Mouse (Mus musculus) MEL (cell line): ENCODE results near the gene 1110017D15Rik. TPM values are rescaled to one million over a fixed set of nuclear protein-coding genes. Genes with fewer than 3 reads are reported as not detected.

Experiments
- DNase-seq: peaks from one replicate; pipeline ENCODE4 v3.0.0; 2011; ENCODE audit warnings: low read depth, low spot score
- H3K27ac ChIP-seq: 2 replicates; pipeline ENCODE4 v1.5.1; 2012; ENCODE audit warnings: low read depth, mild to moderate bottlenecking, control low read depth, low read length, moderate library complexity; ENCODE audit not compliant: control insufficient read depth
- H3K27me3 ChIP-seq, 2 experiments: fragments of 150-350 bp in 1 of 2; sonication (generic) in 1 of 2; 2 replicates each; pipeline ENCODE4 v1.6.1; 2012; ENCODE audit warnings: low read length in 2 of 2, mild to moderate bottlenecking in 2 of 2, improper control_type of control experiment in 1 of 2, moderate library complexity in 1 of 2; ENCODE audit not compliant: insufficient read depth in 2 of 2, control insufficient read depth in 1 of 2
- H3K36me3 ChIP-seq, 2 experiments: 2 replicates each; pipeline ENCODE4 v1.6.1; 2012 to 2014; ENCODE audit warnings: low read length in 2 of 2, improper control_type of control experiment in 1 of 2, inconsistent platforms in 1 of 2, mild to moderate bottlenecking in 1 of 2; ENCODE audit not compliant: insufficient read depth in 2 of 2, control insufficient read depth in 1 of 2
- H3K4me1 ChIP-seq, 2 experiments: fragments of 150-350 bp in 1 of 2; sonication (generic) in 1 of 2; 2 replicates each; pipeline ENCODE4 v1.6.1; 2012; ENCODE audit warnings: low read length in 2 of 2, improper control_type of control experiment in 1 of 2, mild to moderate bottlenecking in 1 of 2; ENCODE audit not compliant: insufficient read depth in 2 of 2, control insufficient read depth in 1 of 2
- H3K4me3 ChIP-seq, 2 experiments: fragments of 150-350 bp in 1 of 2; sonication (generic) in 1 of 2; 2 replicates each; pipeline ENCODE4 v1.5.1; 2012; ENCODE audit warnings: low read depth in 2 of 2, low read length in 2 of 2, mild to moderate bottlenecking in 2 of 2, moderate library complexity in 2 of 2, control low read depth in 1 of 2, improper control_type of control experiment in 1 of 2; ENCODE audit not compliant: control insufficient read depth in 1 of 2, insufficient read depth in 1 of 2
- H3K79me2 ChIP-seq: 2 replicates; pipeline ENCODE4 v1.6.1; 2012; ENCODE audit warnings: mild to moderate bottlenecking, low read length, moderate library complexity; ENCODE audit not compliant: control insufficient read depth, poor library complexity, insufficient read depth
- H3K9ac ChIP-seq: 2 replicates; pipeline ENCODE4 v1.6.1; 2012; ENCODE audit warnings: low read depth, mild to moderate bottlenecking, control low read depth, low read length, moderate library complexity; ENCODE audit not compliant: control insufficient read depth, poor library complexity, severe bottlenecking
- H3K9me3 ChIP-seq: fragments of 150-350 bp; sonication (generic); replicated peaks from 2 replicates; pipeline ENCODE4 v1.6.1; 2012; ENCODE audit warnings: mild to moderate bottlenecking, low read length, improper control_type of control experiment, moderate library complexity; ENCODE audit not compliant: insufficient read depth
- CTCF ChIP-seq, 3 experiments: IDR thresholded peaks in 2 of 3; conservative IDR thresholded peaks in 1 of 3; 2 replicates each; pipeline ENCODE4 v1.5.1; 2011 to 2012; ENCODE audit warnings: low read length in 3 of 3, low read depth in 2 of 3, mild to moderate bottlenecking in 2 of 3, improper control_type of control experiment in 1 of 3, inconsistent platforms in 1 of 3, mixed read lengths in 1 of 3, moderate library complexity in 1 of 3; ENCODE audit not compliant: control insufficient read depth in 1 of 3, insufficient read depth in 1 of 3, poor library complexity in 1 of 3, severe bottlenecking in 1 of 3
- E2F4 ChIP-seq: IDR thresholded peaks from 2 replicates; pipeline ENCODE4 v1.6.1; 2011; ENCODE audit warnings: low read depth, low read length, improper control_type of control experiment, borderline replicate concordance
- ELF1 ChIP-seq: IDR thresholded peaks from 2 replicates; pipeline ENCODE4 v1.6.1; 2014; ENCODE audit warnings: low read depth, mild to moderate bottlenecking, inconsistent platforms, low read length, improper control_type of control experiment, moderate library complexity
- GATA1 ChIP-seq: IDR thresholded peaks from 2 replicates; pipeline ENCODE4 v1.6.1; 2011; ENCODE audit warnings: low read depth, low read length, improper control_type of control experiment
- KAT2A ChIP-seq: conservative IDR thresholded peaks from 2 replicates; pipeline ENCODE4 v1.6.1; 2012; ENCODE audit warnings: low read depth, low read length, improper control_type of control experiment, inconsistent platforms
- MAFK ChIP-seq: IDR thresholded peaks from 2 replicates; pipeline ENCODE4 v1.6.1; 2011; ENCODE audit warnings: low read depth, mild to moderate bottlenecking, low read length, improper control_type of control experiment, borderline replicate concordance
- MAZ ChIP-seq: IDR thresholded peaks from 2 replicates; pipeline ENCODE4 v1.6.1; 2012; ENCODE audit warnings: low read depth, mild to moderate bottlenecking, inconsistent platforms, low read length, improper control_type of control experiment
- MYB ChIP-seq: IDR thresholded peaks from 2 replicates; pipeline ENCODE4 v1.6.1; 2011; ENCODE audit warnings: mild to moderate bottlenecking, low read depth, low read length, improper control_type of control experiment
- NELFE ChIP-seq: IDR thresholded peaks from 2 replicates; pipeline ENCODE4 v1.6.1; 2011; ENCODE audit warnings: low read depth, low read length, improper control_type of control experiment
- POLR2AphosphoS5 ChIP-seq: IDR thresholded peaks from 2 replicates; pipeline ENCODE4 v1.6.1; 2012; ENCODE audit warnings: low read depth, borderline replicate concordance, mild to moderate bottlenecking, inconsistent platforms, low read length, moderate library complexity, mixed read lengths
- TAL1 ChIP-seq: IDR thresholded peaks from 2 replicates; pipeline ENCODE4 v1.6.1; 2012; ENCODE audit warnings: mild to moderate bottlenecking, inconsistent platforms, low read length, moderate library complexity, mixed read lengths
- TBP ChIP-seq: IDR thresholded peaks from 2 replicates; pipeline ENCODE4 v1.8.0; 2011; ENCODE audit warnings: low read depth, low read length, improper control_type of control experiment
- USF1 ChIP-seq: IDR thresholded peaks from 2 replicates; pipeline ENCODE4 v1.6.1; 2014; ENCODE audit warnings: low read depth, mild to moderate bottlenecking, inconsistent platforms, low read length, improper control_type of control experiment, moderate library complexity
- ZMIZ1 ChIP-seq: IDR thresholded peaks from 2 replicates; pipeline ENCODE4 v1.6.1; 2012; ENCODE audit warnings: low read depth, mild to moderate bottlenecking, inconsistent platforms, low read length, improper control_type of control experiment, moderate library complexity
- ZNF384 ChIP-seq: IDR thresholded peaks from 2 replicates; pipeline ENCODE4 v1.6.1; 2012; ENCODE audit warnings: low read depth, mild to moderate bottlenecking, inconsistent platforms, low read length, improper control_type of control experiment
- polyA plus RNA-seq, 2 experiments: library from polyadenylated mRNA; stranded (reverse) in 1 of 2; unstranded in 1 of 2; fragments of >175 nt in 1 of 2; fragments of >200 nt in 1 of 2; gene quantifications; 2 replicates each; pipeline versions ENCODE4 v1.2.1 to v1.2.4; 2012; ENCODE audit warnings: low replicate concordance in 2 of 2, low read depth in 1 of 2; ENCODE audit not compliant: insufficient read length in 2 of 2, insufficient read depth in 1 of 2, missing spikeins in 1 of 2
- total RNA-seq: library from RNA; depleted of rRNA; stranded (reverse); fragments of 300-350 nt; gene quantifications from 2 replicates; pipeline ENCODE4 v1.2.3, GENCODE M21; 2012

The 1110017D15Rik gene
- total and polyA plus RNA-seq, 3 experiments, result 0.21 TPM; not detected in 2

DNA sequence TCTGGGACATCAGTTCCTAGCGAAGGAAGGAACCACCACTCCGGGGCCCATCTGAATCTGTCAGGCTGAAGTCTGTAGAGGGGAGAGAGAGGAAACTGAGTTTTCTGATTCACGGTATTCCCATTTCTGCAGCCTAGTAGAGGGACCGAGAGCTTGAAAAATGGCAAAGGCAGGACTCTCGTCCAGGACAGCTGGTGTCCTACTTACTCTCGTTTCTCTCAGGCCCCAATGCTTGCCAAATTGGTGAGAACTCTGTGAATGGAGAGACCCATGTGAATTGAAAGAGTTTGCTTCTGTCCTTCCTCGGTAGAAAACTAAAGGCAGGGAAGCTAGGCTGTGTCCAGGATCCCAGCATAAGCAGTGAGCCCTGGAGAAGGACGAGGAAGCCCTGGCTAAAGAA is 17.5 kb downstream of the 1110017D15Rik start:
- TF ChIP-seq MAFK (no peak), NELFE (no peak), E2F4 (no peak), MAZ (no peak), USF1 (no peak), TBP (no peak)
- DNase-seq, result no peak
- Histone ChIP-seq H3K4me1 (peaks cover 0 to 13% of the 10 kb centered on the region in 2 experiments; a peak in 3 of 4 replicates), H3K9ac (no peak overlapping the region), H3K27ac (no peak overlapping the region), H3K4me3 (no peak overlapping the region), H3K36me3 (peaks cover 0 to 10% of the 10 kb centered on the region in 2 experiments; a peak in 2 of 4 replicates), H3K79me2 (no peaks in the 10 kb centered on the region), H3K27me3 (no peaks in the 10 kb centered on the region), H3K9me3 (no peaks in the 10 kb centered on the region)

DNA sequence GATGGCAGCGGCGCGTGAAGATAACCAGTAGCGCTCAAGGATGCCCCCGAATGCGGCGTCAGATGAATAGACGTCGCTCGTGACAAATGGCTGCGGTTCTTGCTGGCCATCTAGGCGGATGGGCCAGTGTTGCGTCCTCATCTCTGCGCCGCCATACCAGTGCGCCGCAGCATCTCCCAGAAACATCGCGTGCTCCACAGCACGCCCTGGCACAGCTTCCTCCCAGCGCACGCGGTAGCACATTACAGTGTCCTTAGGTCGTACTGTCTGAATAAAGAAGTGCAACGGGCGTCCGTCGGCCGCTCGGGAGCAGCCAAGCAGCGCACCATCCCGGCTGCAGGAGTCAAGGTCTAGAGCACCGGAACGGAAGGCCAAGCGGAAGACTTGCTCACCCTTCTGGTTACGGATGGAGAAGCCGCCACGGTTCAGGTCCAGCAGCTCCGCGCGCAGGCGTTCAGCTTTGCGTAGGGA is 18.2 kb downstream of the 1110017D15Rik start:
- H3K9me3 ChIP-seq, result no peaks in the 10 kb centered on the region
- no peak overlapping the region for H3K9ac ChIP-seq
- H3K4me1 ChIP-seq, result peaks cover 0 to 8% of the 10 kb centered on the region in 2 experiments; a peak in 3 of 4 replicates
- no peaks in the 10 kb centered on the region for H3K27me3 ChIP-seq
- no peak overlapping the region for H3K4me3 ChIP-seq
- no peak for TF ChIP-seq KAT2A
- TF ChIP-seq POLR2AphosphoS5, result no peak
- no peak for TF ChIP-seq GATA1
- no peak for TF ChIP-seq CTCF (IDR thresholded peaks at IDR 0.05 in 2 of 3, conservative IDR thresholded peaks at IDR 0.05 in 1 of 3; ENCODE audit: control insufficient read depth in 1 of 3, insufficient read depth in 1 of 3, low read depth in 2 of 3, low read length in 3 of 3, poor library complexity in 1 of 3, severe bottlenecking in 1 of 3)
- no peak for TF ChIP-seq MAZ
- no peak for TF ChIP-seq NELFE
- TF ChIP-seq ELF1, result no peak
- no peak for TF ChIP-seq TAL1
- no peak for TF ChIP-seq ZMIZ1
- no peak for TF ChIP-seq MYB
- TF ChIP-seq ZNF384, result no peak
- H3K36me3 ChIP-seq, result peaks cover 0 to 5% of the 10 kb centered on the region in 2 experiments; a peak in 2 of 4 replicates
- H3K27ac ChIP-seq, result no peak overlapping the region
- DNase-seq, result no peak
- no peaks in the 10 kb centered on the region for H3K79me2 ChIP-seq
